ENCODE assay signal across 12 mouse cellular contexts in the genomic region with DNA sequence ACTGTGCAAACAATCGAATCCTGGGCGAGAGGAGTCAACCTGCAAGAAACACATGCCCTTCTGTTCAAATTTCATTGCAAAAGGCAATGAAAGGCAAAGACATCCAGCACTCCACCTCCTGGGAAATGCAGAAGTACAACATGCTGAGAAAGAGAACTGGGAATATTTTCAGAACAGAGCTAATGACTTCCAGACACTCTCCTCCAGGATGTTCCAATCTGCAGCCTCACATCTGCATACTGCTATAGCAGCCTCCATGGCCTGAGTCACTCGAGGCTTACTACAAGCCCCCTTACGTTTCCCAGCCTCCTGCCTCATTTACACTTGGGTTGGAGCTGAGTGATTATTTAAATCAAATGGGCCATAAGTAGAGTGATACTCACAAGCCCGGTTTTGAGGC. TPM values are rescaled to one million over a fixed set of nuclear protein-coding genes. Genes with fewer than 3 reads are reported as not detected.
DNase-seq lines count a peak whose midpoint lies in the region; ATAC-seq and TF ChIP-seq lines count a peak whose summit lies in the region.
"Had no signal": no experiment of that assay in that cellular context is flagged by ENCODE, and none has a peak within 500 bp of the region (broad histone marks: within the 10 kb centered on the region; RNA-seq: fewer than 3 reads in every experiment).

No protein-coding gene starts in this region.

- H3K4me2 ChIP-seq in hindbrain, embryonic 11.5 days (replicated peaks; ENCODE audit: low read depth, low read length), result no peak overlapping the region
- no peak overlapping the region for H3K4me2 ChIP-seq in hindbrain, embryonic 16.5 days (ENCODE audit: low read length)
- H3K4me2 ChIP-seq in heart, embryonic 11.5 days, result no peak overlapping the region
- peak overlapping the region; percentile 47 for H3K4me2 ChIP-seq in myocyte (ENCODE audit: low read depth)
- H3K4me2 ChIP-seq: neural tube, embryonic 12.5 days had no signal

- TF ChIP-seq POLR2A in myocyte (IDR thresholded peaks at IDR 0.05; ENCODE audit: insufficient read length, low read depth), result no peak

- no peaks in the 10 kb centered on the region for H3K4me1 ChIP-seq in hindbrain, embryonic 11.5 days (replicated peaks; ENCODE audit: control insufficient read depth, insufficient read depth, low read length)
- H3K4me1 ChIP-seq in hindbrain, embryonic 16.5 days (ENCODE audit: control insufficient read depth, insufficient read depth, low read depth, low read length), result peaks cover under 1% of the 10 kb centered on the region; the same call in 1 of the 2 replicates
- peaks cover 7% of the 10 kb centered on the region for H3K4me1 ChIP-seq in heart, embryonic 11.5 days (ENCODE audit: control insufficient read depth, insufficient read depth, low read length)
- H3K4me1 ChIP-seq: neural tube, embryonic 12.5 days had no signal

- H3K36me3 ChIP-seq in hindbrain, embryonic 11.5 days (ENCODE audit: control insufficient read depth, insufficient read depth, low read length), result no peaks in the 10 kb centered on the region
- H3K36me3 ChIP-seq in hindbrain, embryonic 16.5 days (ENCODE audit: control insufficient read depth, insufficient read depth, low read length), result no peaks in the 10 kb centered on the region
- no peaks in the 10 kb centered on the region for H3K36me3 ChIP-seq in heart, embryonic 11.5 days (ENCODE audit: control insufficient read depth, insufficient read depth, low read length)
- H3K36me3 ChIP-seq in myocyte (ENCODE audit: control insufficient read depth, insufficient read depth), result no peaks in the 10 kb centered on the region
- H3K36me3 ChIP-seq: neural tube, embryonic 12.5 days had no signal

- H3K27me3 ChIP-seq in hindbrain, embryonic 11.5 days (ENCODE audit: control insufficient read depth, insufficient read depth, low read length), result no peaks in the 10 kb centered on the region
- no peaks in the 10 kb centered on the region for H3K27me3 ChIP-seq in hindbrain, embryonic 16.5 days (replicated peaks; ENCODE audit: control insufficient read depth, insufficient read depth, low read length)
- H3K27me3 ChIP-seq in heart, embryonic 11.5 days (ENCODE audit: control insufficient read depth, insufficient read depth, low read length), result no peaks in the 10 kb centered on the region
- H3K27me3 ChIP-seq in myocyte (ENCODE audit: control insufficient read depth, insufficient read depth, insufficient read length), result no peaks in the 10 kb centered on the region
- H3K27me3 ChIP-seq: CH12.LX; neural tube, embryonic 12.5 days had no signal

- no peak overlapping the region for H3K4me3 ChIP-seq in hindbrain, embryonic 11.5 days (ENCODE audit: low read depth, low read length)
- no peak overlapping the region for H3K4me3 ChIP-seq in hindbrain, embryonic 16.5 days (ENCODE audit: low read length)
- no peak overlapping the region for H3K4me3 ChIP-seq in heart, embryonic 11.5 days (ENCODE audit: low read depth, low read length)
- H3K4me3 ChIP-seq in myocyte, result no peak overlapping the region
- H3K4me3 ChIP-seq: neural tube, embryonic 12.5 days had no signal

- H3ac ChIP-seq in myocyte (ENCODE audit: control insufficient read depth, insufficient read length), result no peak overlapping the region

- whole genome bisulfite sequencing in hindbrain, embryonic 11.5 days, result 38% methylated on average over 5 of the region's 5 CpGs
- WGBS in hindbrain, embryonic 16.5 days, result 33% methylated on average over 5 of the region's 5 CpGs
- WGBS in heart, embryonic 11.5 days (ENCODE audit: insufficient replicate concordance), result 37% methylated on average over 5 of the region's 5 CpGs

- no peaks in the 10 kb centered on the region for H3K9me3 ChIP-seq in hindbrain, embryonic 11.5 days (ENCODE audit: control insufficient read depth, low read length)
- no peaks in the 10 kb centered on the region for H3K9me3 ChIP-seq in hindbrain, embryonic 16.5 days (ENCODE audit: control insufficient read depth, low read length)
- no peaks in the 10 kb centered on the region for H3K9me3 ChIP-seq in heart, embryonic 11.5 days (replicated peaks; ENCODE audit: control insufficient read depth, low read length)
- H3K9me3 ChIP-seq: neural tube, embryonic 12.5 days had no signal

- peak; percentile 25 for DNase-seq in hindbrain, embryonic 11.5 days (ENCODE audit: low spot score)
- peak; percentile 23 for DNase-seq in embryo, embryonic 9.5 days (ENCODE audit: extremely low spot score)
- no peak for DNase-seq in left cerebral cortex, adult 9 months (ENCODE audit: low spot score in 2 of 2)
- DNase-seq in thymus, postnatal 10 days (ENCODE audit: low spot score in 2 of 2), result no peak
- DNase-seq: kidney, postnatal 36 days; liver had no signal

- H3K79me2 ChIP-seq in myocyte (ENCODE audit: control insufficient read depth, insufficient read depth), result no peaks in the 10 kb centered on the region

- peak; percentile 62 for ATAC-seq in hindbrain, embryonic 11.5 days (ENCODE audit: low FRiP score)
- no peak for ATAC-seq in hindbrain, embryonic 16.5 days
- ATAC-seq in heart, embryonic 11.5 days (replicated peaks; ENCODE audit: insufficient number of reproducible peaks, low FRiP score, low TSS enrichment), result 0 out of 2 replicates have a peak, but pooled peaks have one; percentile 26
- no peak for ATAC-seq in megakaryocyte, adult 5-6 weeks (ENCODE audit: poor library complexity, severe bottlenecking)

- H3K9ac ChIP-seq in hindbrain, embryonic 11.5 days (ENCODE audit: low read depth, low read length), result no peak overlapping the region
- H3K9ac ChIP-seq in hindbrain, embryonic 16.5 days (ENCODE audit: low read depth, low read length), result no peak overlapping the region
- H3K9ac ChIP-seq in heart, embryonic 11.5 days (ENCODE audit: low read depth, low read length), result no peak overlapping the region
- H3K9ac ChIP-seq: neural tube, embryonic 12.5 days had no signal

- no peak overlapping the region for H3K27ac ChIP-seq in hindbrain, embryonic 11.5 days (ENCODE audit: low read depth, low read length)
- H3K27ac ChIP-seq in hindbrain, embryonic 16.5 days (ENCODE audit: low read depth, low read length), result no peak overlapping the region
- H3K27ac ChIP-seq in heart, embryonic 11.5 days (ENCODE audit: low read depth, low read length), result no peak overlapping the region
- H3K27ac ChIP-seq: neural tube, embryonic 12.5 days had no signal

TF ChIP-seq in myocyte, 11 proteins besides CTCF, POLR2A, EP300 and RAD21:
- TF ChIP-seq POLR2AphosphoS2 (IDR thresholded peaks at IDR 0.05; ENCODE audit: insufficient read length, low read depth) (no peak), CEBPB (IDR thresholded peaks at IDR 0.05; ENCODE audit: insufficient read depth, poor library complexity, severe bottlenecking) (no peak), TCF12 (IDR thresholded peaks at IDR 0.05; ENCODE audit: insufficient read depth, poor library complexity, severe bottlenecking) (no peak), TCF3 (IDR thresholded peaks at IDR 0.05; ENCODE audit: insufficient read length, low read depth) (no peak), SRF (IDR thresholded peaks at IDR 0.05; ENCODE audit: control insufficient read depth, insufficient read length, low read depth) (no peak), USF1 (IDR thresholded peaks at IDR 0.05; ENCODE audit: low read depth) (no peak), MAX (IDR thresholded peaks at IDR 0.05; ENCODE audit: low read depth) (no peak), MYOG (IDR thresholded peaks at IDR 0.05; ENCODE audit: control insufficient read depth in 1 of 3, insufficient read depth in 1 of 3, insufficient read length in 2 of 3, low read depth in 2 of 3) (no peak), MYOD1 (IDR thresholded peaks at IDR 0.05; ENCODE audit: control insufficient read depth in 1 of 3, insufficient read length in 2 of 3, low read depth in 2 of 3) (no peak), REST (IDR thresholded peaks at IDR 0.05; ENCODE audit: insufficient read depth, insufficient read length) (no peak)

RNA-seq across cellular contexts. Expression of gene Dcbld2, which starts 58.9 kb away (rescaled TPM):
- 14.0 and 16.7 TPM in 2 replicates for polyA plus RNA-seq in hindbrain, embryonic 11.5 days (2014; fragmentation: Nextera tagmentation; extraction: Ambion mirVana)
- polyA plus RNA-seq in hindbrain, embryonic 16.5 days (2015; fragmentation: Nextera tagmentation; extraction: Ambion mirVana), result 4.9 and 5.4 TPM in 2 replicates
- polyA plus RNA-seq in heart, embryonic 11.5 days (2014; fragmentation: Nextera tagmentation; extraction: Ambion mirVana), result 19.0 and 19.6 TPM in 2 replicates
- polyA plus RNA-seq in myocyte (2012; fragmentation: generic; extraction: Trizol), result 10.4 TPM
- 0.50 and 0.62 TPM in 2 replicates for total RNA-seq in megakaryocyte, adult 5-6 weeks (2015)
- 0.45 and 0.59 TPM in 2 replicates for total RNA-seq in megakaryocyte, adult 5-6 weeks (2017)

Comparison
In these comparisons a context has a peak if more than half of its experiments do, and no peak if none do; other contexts are left out.
1. ATAC-seq: peak in hindbrain, embryonic 11.5 days (single experiment) and heart, embryonic 11.5 days (single experiment); none in hindbrain, embryonic 16.5 days (single experiment) and megakaryocyte, adult 5-6 weeks (single experiment).
2. DNase-seq: peak in hindbrain, embryonic 11.5 days (single experiment) and embryo, embryonic 9.5 days (single experiment); none in left cerebral cortex, adult 9 months (0 of 2) and thymus, postnatal 10 days (0 of 2).